Mouse (Mus musculus) ZHBTc4 (cell line): ENCODE data around the gene Zc3hav1.
A peak's percentile ranks its signal among the peaks of the same experiment; 100 is the strongest.

Experiments
- DNase-seq: peaks from one replicate; pipeline ENCODE4 v3.0.0-alpha.2; 2011; ENCODE audit warnings: low read depth, low spot score

Gene Zc3hav1

DNA sequence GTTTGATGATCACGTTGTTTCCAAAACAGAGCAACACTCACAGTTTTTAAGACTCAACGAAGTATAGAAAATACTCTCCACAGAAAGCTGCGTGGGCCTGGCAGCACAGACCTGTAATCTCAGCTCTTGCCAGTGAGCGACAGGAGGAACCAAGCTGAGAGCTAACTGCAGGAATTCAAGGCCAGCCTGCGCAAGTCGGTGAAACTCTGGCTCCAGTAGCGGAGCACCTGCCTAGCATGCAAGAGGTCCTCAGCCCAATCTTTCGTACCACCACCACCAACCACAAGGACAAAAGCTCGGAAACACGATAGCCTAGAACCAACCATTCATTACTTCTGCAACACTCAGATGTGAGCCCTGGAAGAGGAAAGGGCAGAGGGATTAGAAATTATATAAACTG lies 2.0 kb downstream of the Zc3hav1 start:
- DNase-seq, result no peak

DNA sequence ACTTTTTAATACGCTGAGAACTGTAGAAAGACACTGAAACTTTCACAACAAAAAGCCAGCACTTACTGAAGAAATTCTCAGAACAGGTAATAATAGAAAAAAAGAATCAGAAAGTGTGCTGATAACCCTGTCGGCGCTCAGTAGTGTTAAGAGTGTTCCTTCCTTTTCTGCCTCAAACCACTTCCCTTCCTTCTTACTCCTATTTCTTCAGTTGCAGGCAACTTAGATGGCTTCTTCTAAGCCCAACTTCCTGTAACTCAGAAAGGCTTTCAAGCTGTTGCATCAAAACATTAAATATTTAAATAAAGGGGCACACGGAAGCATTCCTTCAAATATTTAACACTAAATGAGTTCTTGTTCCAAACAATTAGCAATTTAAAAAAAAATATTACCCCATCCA lies 2.5 kb downstream of the Zc3hav1 start:
- no peak for DNase-seq

DNA sequence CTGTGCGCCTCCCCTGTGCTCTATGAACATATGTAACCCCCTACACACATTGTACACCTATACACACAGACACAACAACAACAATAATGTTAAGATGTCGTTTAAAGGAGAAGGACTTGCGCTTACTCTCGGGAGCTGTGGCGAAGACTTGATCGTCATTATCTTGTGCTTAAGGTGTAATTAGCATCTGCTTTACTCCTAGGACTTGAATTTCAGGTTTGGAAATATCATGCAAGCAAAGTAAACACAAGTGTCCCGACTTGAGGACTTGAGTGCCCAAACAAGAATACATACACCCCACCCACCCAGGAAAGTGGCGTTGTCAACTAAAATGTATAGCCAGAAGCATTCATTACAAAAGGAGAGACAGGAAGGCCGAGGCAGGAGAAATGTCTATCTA lies 4.6 kb downstream of the Zc3hav1 start:
- DNase-seq, result no peak

DNA sequence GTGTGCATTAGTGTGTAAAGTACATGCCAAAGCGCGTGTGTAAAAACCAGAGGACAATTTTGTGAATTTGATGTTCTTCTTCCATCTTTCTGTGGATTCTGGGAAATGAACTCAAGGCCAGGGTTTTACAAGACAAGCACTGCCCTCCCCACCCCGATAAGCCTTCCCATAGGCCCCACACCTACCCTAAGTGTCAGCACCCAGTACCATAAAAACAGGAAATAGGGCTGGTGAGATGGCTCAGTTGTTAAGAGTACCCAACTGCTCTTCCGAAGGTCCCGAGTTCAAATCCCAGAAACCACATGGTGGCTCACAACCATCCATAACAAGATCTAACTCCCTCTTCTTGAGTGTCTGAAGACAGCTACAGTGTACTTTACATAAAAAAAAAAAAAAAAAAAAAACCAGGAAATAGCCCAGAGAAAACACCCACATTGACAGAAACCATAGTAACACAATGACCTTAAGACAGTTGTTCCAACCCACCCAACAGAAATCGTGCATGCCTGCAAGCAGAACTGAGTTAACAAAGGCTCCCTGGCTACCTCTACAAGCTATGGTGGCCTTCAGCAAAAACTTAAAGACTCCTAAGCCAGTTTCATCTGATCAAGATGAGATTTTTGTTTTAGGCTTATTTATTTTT lies 5.5 kb downstream of the Zc3hav1 start:
- no peak for DNase-seq

DNA sequence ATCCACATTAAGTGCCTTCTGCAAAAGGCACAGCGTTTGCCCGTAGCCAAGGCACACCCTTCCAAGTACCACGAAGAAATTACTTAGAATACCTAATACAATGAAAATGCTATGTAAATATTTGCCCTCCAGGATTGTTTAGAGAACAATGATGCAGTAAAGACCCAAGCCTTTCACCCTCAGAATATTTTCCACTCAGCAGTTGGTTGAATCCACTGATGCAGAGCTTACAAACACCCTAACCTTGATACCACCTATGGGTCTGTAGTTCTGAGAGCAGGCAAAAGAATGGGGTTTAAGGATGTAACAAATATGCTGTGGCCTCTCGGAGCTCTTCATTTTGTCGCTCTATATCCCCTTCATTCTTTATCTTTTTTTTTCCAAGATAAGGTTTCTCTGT lies 6.5 kb downstream of the Zc3hav1 start:
- DNase-seq, result no peak

DNA sequence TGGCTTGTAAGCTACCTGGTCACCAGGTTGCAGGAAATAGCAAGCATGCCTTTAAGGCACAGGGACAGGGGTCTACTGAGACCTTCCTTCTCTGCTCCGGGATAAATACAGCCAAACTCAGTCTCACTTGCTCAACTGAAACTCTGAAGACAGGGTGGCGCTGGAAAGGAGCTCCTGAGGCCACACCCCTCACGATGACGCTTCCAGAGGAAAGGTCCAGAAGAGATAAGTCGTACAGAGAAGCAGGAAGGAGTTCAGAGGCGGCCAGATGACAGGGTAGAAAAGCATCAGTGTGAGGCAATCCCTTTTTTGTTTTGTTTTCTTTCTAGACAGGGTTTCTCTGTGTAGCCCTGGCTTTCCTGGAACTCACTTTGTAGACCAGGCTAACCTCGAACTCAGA lies 8.6 kb downstream of the Zc3hav1 start:
- DNase-seq, result peak; percentile 60

DNA sequence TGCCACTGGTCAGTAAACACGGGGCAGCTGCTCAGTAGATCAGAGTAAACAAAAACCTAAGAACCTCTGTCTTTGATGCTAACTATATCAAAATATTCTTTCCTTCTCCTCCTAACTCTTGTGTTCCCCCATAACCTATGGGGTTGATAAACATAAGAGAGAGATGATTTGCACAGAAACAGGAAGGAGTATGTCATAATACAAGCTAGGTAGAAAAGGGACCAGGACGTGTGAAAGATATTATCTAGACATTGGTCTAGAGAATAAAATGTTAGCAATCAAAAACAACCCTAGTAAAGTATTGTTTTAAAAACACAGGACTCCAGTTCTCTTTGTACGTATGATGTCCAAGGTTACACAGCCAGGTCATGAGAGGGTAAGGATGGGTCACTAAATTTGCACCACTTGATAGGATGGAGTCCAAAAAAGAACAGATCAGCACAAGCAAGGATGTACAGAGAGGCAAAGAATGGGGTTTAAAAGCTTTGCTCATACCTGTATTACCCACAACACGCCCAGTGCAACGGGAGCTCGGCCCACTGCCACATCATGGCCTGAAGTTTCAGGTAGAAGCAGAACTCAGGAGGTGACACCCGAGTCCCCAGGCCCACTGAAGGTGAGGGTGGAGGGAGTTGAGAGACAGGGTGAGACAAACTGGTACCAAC lies 10.3 kb downstream of the Zc3hav1 start:
- no peak for DNase-seq

DNA sequence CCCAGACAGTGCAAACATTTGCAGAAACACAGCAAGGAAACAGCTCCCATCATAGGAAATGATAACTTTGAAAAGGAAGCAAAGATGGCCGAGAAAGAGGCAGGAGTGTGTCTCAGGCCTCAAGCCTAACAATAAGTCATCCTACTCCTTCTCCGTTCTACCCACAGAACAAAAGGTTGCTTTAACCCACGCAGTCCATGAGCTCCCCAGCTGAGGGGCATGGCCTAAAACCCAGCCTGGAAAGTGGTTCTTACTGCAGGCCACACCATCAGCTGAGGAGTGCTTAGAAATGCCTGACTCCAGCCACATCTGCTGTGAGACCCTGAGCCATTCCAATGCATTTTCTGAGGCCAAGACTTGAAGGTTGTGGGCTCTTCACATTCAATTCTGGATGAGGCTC lies 10.8 kb downstream of the Zc3hav1 start:
- no peak for DNase-seq

DNA sequence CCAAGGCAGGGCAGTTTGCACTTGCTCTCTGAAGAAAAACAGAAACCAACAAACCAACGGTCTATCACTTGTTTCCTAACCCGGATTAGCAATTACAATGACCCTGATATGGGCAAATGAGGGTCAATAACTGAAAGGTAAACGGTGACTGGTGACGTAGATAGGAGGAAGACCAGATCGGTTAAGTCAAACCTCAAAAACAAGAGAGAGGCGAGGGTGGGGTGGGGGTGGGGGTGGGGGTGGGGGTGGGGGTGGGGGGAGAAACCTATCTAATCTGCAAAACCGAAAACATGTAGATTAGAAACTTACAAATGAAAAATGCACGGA lies 11.8 kb downstream of the Zc3hav1 start:
- no peak for DNase-seq

DNA sequence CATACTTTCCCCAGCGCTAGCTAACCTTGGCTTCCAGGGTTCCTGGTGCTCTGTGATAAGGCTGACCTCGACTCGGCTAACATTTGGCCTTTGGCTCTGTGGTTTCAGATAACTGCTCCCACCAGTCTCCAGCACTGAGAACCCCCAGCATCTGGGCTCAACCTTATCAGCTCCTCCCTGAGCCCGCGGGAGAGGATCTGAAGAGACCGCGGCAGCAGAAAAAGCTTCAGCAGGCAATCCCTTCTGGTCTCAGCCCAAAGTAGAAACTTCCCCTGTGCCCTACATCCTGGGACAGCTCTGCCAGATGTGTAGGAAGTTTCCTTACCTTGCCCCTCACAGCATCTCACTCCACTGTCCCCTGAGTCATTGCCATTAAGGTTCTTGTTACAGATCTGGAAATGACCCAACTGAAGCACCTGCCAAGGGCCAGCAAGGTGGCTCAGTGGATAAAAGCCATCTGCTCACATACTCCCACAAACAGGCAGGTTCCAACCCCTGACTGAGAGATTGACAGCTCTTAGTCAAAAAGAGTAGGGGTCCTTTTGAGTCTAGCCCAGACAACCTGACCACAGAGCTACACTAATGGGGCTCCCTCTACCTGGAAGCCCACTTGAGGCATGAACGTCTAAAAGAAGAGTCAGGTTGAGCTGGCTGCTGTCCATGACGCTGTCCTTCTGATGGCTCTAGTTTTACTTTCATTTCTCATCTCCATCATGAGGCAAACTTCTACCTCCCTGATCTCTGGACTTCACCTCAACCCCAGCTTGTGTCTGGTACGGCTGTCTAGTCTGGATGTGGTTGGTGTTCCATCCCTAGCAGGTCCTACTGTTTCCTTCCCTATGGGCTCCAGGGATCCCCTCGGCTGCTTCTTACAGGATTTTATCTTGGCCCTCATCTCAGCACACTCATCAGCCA lies 12.4 kb downstream of the Zc3hav1 start:
- DNase-seq, result no peak

DNA sequence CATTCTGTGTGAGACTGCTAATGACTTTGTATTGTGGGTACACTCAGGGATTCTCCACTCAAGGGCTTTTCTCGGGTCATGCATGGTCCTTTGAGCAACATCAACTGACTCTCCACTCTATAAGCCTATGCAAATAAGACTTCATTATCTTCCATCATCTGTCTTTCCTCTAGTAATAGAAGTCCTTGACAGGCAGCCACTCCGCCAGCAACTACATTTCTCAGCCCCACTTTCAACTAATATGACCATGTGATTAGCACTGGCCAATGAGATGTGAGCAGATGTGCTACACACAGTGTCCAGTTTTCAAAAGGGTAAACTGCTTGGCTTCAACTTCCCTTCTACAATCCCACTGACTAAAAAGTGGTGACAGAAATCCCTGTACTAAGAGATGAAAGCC lies 15.3 kb downstream of the Zc3hav1 start:
- DNase-seq, result no peak

DNA sequence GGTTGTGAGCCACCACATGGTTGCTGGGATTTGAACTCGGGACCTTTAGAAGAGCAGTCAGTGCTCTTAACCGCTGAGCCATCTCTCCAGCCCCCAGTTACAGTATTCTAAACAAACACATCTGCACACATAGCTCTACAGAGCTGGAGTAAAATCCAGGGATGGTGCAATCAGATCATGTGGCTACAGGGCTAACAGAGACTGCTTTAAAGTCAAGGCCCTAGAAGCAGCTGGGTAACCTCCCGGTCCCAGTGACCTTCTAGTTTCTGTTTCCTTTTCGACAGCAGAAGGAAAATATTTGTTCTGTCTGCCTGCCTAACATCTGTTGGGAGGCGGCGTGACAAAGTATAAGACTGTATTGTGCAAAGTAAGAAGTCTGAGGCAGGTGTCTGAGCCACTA lies 16.5 kb downstream of the Zc3hav1 start:
- DNase-seq, result no peak

DNA sequence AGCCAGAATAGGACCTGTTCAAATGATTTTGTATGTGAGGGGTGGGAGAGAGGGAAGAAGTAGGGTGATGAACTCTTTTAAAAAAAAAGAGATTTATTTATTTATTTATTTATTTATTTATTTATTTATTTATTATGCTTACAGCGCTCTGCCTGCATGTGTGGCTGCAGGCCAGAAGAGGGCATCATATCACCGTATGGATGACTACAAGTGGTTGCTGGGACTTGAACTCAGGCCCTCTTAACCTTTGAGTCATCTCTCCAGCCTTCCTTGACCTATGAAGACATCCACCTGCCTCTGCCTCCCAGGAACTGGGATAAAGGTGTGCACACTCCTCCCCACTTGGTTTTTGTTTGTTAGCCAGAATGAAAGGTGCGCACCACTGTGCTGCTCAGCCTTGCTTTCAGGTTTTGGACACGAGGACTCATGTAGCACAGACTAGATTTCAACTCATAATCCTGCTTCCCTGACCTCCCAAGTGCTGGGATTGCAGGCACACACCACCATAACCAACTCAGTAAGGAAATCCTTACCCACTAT lies 17.2 kb downstream of the Zc3hav1 start:
- no peak for DNase-seq

DNA sequence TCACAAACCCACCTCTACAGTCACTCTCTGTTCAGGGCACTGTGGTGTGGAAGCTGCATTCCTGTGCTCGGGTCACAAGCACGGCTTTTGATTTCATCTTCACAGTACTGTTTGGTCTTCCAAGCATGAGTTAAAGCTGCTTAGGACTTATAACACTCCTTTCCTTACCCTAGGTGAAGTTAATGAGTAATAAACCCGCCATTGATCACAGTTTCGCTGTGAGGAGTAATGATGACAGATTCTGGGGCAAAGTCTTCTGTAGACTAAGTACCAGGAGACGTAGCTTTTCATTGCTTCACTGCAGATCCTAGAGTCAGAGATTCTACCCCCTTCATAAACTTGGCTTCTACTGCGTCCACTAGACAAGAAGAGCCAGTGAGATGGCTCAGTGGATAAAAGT lies 19.1 kb downstream of the Zc3hav1 start:
- no peak for DNase-seq

DNA sequence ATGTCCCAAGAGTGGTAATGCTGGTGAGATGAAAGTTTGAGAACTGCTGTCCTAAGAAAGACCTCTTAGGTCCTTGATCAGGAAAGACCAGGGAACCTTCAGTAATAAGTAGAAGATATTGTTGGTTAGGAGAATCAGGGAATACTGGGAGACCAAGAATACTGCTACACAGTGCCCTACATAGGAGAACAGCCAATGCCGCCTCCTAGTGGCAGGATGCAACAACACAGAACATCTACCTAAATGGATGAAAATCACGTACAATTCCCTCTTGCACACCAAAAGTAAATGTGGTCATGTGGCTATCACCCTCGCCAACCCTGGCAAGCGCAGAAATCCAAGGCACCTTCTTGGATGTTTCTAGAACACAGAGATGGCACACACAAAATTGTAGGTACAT lies 27.8 kb downstream of the Zc3hav1 start:
- peak; percentile 78 for DNase-seq

DNA sequence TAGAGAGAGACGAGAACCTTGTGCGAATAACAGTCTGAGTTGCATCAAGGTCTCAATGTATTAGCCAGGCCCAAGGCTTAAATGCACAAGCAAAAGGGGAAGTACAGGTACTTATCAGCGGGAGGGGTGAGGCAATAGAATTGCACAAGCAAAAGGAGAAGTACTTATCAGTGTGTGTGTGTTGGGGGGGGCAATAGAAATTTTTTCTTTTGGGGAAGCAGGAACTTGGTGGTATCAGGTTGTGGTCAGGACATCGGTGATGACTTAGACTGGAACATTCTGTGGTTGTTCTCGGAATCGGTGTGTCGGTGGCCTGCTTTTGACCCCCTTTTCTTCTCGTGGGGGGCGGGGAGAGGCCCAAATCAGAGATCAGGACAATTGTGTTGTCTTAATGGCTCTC lies 33.8 kb downstream of the Zc3hav1 start:
- no peak for DNase-seq

DNA sequence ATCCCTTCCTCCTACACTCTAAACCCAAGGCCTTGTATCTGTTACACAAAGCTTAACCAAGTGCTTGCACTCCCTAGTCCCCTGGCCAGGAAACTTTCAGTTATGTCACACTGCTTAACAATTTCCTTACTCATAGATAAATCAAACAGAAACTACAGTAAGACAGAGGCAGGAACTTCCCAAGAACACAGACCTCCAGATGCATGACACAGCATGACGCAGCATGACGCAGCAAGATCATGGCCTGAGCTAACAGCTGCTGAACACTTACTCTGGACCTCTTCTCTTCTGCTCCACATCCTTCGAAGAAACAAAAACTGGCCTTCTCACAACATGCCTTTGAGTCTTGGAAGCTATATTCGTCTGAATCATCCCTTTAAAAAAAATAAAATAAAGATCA lies 38.4 kb downstream of the Zc3hav1 start:
- DNase-seq, result peak; percentile 22

DNA sequence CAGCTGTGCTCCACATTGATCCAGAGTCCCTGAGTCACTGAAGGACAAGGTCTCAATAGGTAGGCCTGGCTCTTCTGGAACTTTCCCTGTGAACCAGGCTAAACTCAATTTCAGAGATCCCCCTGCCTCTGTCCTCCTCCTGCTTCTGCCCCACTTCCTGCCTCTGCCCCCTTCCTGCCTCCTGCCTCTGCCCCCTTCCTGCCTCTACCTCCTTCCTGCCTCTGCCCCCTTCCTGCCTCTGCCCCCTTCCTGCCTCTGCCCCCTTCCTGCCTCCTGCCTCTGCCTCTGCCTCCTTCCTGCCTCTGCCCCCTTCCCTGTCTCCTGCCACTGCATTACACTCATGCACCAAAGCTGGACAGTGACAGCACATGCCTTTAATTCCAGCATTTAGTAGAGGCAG lies 44.7 kb downstream of the Zc3hav1 start:
- no peak for DNase-seq

DNA sequence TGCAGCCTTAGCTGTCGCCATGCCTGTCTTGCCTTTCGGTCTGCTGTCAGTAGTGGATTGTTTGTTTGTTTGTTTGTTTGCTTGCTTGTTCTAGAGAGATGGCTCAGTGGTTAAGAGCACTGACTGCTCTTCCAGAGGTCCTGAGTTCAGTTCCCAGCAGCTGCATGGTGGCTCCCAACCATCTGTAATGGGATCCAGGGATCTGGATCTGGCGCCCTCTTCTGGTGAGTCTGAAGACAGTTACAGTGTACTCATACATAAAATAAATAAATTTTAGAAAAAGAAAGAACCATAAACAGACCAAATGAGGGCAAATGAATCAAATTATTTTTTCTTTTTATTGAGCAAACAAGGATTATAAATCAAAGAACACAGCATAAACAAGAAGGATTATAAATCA lies 49.4 kb downstream of the Zc3hav1 start:
- DNase-seq, result peak; percentile 58

DNA sequence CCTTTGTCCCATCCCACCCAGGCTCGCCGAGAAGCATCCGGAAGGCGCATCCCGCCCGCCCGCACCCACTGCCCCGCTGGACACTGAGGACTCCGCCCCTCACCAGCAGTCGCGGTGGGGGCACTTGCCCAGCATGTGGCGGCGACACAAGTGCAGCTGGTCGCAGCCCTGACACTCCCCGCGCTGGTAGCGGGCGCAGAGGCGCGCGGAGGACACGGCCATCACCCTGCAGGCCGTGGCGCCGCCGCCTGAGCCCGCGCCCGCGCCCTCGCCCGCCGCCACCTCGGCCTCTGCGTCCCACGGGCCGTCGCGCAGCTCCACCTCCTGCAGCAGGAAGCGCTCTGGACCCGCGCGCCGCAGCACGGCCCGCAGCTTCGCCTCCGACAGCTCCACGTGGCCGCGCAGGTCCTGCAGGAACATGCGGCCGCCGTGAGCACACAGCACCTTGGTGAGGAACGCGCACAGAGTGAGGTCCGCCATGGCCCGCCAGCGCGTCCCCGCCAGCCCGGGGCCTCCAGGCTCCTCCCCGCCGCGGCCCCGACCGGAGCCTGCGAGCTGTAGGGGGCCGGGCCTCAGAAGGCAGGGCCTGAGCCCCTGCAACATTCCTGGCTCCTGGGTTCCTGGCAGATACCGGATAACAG lies 55.5 kb downstream of the Zc3hav1 start, which contains the start of gene Zc3hav1l:
Gene Zc3hav1l (minus strand): TSS at position 499 of the 641 bp plus-strand sequence.
- DNase-seq, result peak; percentile 93

DNA sequence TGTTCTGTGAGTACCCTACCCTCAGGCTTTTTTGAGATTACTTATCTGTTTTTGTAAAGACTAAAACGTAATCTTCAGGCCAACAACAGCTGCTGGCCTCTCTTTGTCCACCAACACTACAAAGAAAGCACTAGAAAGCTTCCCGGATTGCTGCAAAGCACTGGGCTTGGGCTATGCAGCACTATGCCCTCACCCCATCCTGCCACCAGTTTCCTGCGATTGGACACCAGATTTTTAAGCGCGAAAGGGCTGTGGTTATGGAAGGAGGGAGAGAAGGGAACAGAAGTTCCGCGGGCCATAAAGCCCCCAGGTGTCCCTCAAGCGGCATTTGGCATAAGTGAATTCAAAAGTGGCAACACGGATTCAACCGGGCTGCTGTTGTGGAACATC lies 56.2 kb downstream of the Zc3hav1 start:
- DNase-seq, result peak; percentile 47
